13 mouse cellular contexts compared by ENCODE assay signal in the genomic region with DNA sequence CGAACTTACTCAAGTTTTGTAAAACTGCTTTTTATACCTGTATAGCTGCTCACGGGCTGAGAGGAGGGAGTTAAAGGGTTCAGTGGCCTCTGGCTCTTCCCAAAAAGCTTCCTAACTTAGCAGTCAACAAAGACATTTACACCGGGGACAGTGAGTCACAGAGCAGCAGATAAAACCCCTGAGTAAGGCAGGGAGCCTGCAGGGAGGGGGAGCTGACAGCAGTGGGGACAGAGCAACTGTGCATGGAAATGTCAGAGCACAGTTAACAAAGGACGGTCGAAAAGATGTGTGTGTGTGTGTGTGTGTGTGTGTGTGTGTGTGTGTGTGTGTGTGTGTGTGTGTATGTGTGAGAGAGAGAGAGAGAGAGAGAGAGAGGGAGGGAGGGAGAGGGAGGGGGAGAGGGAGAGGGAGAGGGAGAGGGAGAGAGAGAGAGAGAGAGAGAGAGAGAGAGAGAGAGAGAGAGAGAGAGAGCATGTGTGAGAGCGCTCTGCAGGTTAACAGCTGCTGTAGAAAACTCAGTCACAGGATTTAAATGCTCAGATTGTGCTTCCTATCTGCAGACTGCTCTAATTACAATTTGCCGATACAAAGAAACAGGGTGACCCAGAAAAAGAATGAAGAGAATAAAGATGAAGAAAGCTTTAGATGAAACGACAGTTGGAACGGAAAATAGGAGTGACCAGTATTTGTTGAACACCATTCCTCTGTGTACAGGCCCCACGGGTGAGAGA.
DNase-seq lines count a peak whose midpoint lies in the region; ATAC-seq and TF ChIP-seq lines count a peak whose summit lies in the region.
"Had no signal": no experiment of that assay in that cellular context is flagged by ENCODE, and none has a peak within 500 bp of the region (broad histone marks: within the 10 kb centered on the region; RNA-seq: fewer than 3 reads in every experiment).

No protein-coding gene starts in this region.

- ATAC-seq in hindbrain, embryonic 13.5 days (ENCODE audit: low FRiP score), result 0 out of 2 replicates have a peak, but pooled peaks have one; percentile 61
- ATAC-seq in hindbrain, postnatal 0 days, result no peak
- peak; percentile 63; the same call in 1 of the 2 replicates for ATAC-seq in forebrain, embryonic 15.5 days (replicated peaks)
- ATAC-seq in kidney, embryonic 15.5 days (replicated peaks; ENCODE audit: low FRiP score), result no peak

- no peaks in the 10 kb centered on the region for H3K79me2 ChIP-seq in myocyte (ENCODE audit: control insufficient read depth, insufficient read depth)

- no peak overlapping the region for H3K4me3 ChIP-seq in hindbrain, embryonic 13.5 days
- H3K4me3 ChIP-seq in hindbrain, postnatal 0 days (ENCODE audit: low read length), result no peak overlapping the region
- H3K4me3 ChIP-seq in forebrain, embryonic 15.5 days, result no peak overlapping the region
- no peak overlapping the region for H3K4me3 ChIP-seq in myocyte
- no peak overlapping the region for H3K4me3 ChIP-seq in kidney, embryonic 15.5 days (replicated peaks)
- H3K4me3 ChIP-seq: layer of hippocampus, adult 2 months; limb, embryonic 13.5 days had no signal

- H3K9me3 ChIP-seq in hindbrain, embryonic 13.5 days, result no peaks in the 10 kb centered on the region
- no peaks in the 10 kb centered on the region for H3K9me3 ChIP-seq in hindbrain, postnatal 0 days (ENCODE audit: low read length)
- H3K9me3 ChIP-seq in forebrain, embryonic 15.5 days, result no peaks in the 10 kb centered on the region
- H3K9me3 ChIP-seq in kidney, embryonic 15.5 days (replicated peaks), result no peaks in the 10 kb centered on the region
- H3K9me3 ChIP-seq: limb, embryonic 13.5 days had no signal

- no peaks in the 10 kb centered on the region for H3K27me3 ChIP-seq in hindbrain, embryonic 13.5 days
- H3K27me3 ChIP-seq in hindbrain, postnatal 0 days (ENCODE audit: insufficient read depth, low read length), result no peaks in the 10 kb centered on the region
- H3K27me3 ChIP-seq in forebrain, embryonic 15.5 days, result no peaks in the 10 kb centered on the region
- H3K27me3 ChIP-seq in myocyte (ENCODE audit: control insufficient read depth, insufficient read depth, insufficient read length), result no peaks in the 10 kb centered on the region
- no peaks in the 10 kb centered on the region for H3K27me3 ChIP-seq in kidney, embryonic 15.5 days
- H3K27me3 ChIP-seq: limb, embryonic 13.5 days had no signal

- H3ac ChIP-seq in myocyte (ENCODE audit: control insufficient read depth, insufficient read length), result no peak overlapping the region

- H3K27ac ChIP-seq in hindbrain, embryonic 13.5 days, result 0 out of 2 replicates have a peak overlapping the region, but pooled peaks have one; percentile 40
- H3K27ac ChIP-seq in hindbrain, postnatal 0 days, result no peak overlapping the region
- peak overlapping the region; percentile 62 for H3K27ac ChIP-seq in forebrain, embryonic 15.5 days (replicated peaks)
- H3K27ac ChIP-seq in kidney, embryonic 15.5 days, result no peak overlapping the region
- H3K27ac ChIP-seq: layer of hippocampus, adult 2 months; limb, embryonic 13.5 days had no signal

- no peak overlapping the region for H3K9ac ChIP-seq in hindbrain, embryonic 13.5 days
- no peak overlapping the region for H3K9ac ChIP-seq in hindbrain, postnatal 0 days (replicated peaks; ENCODE audit: low read length)
- no peak overlapping the region; the same call in 1 of the 2 replicates for H3K9ac ChIP-seq in forebrain, embryonic 15.5 days (replicated peaks)
- H3K9ac ChIP-seq in kidney, embryonic 15.5 days, result no peak overlapping the region
- H3K9ac ChIP-seq: limb, embryonic 13.5 days had no signal

- peaks cover 10% of the 10 kb centered on the region for H3K36me3 ChIP-seq in hindbrain, embryonic 13.5 days
- peaks cover 10% of the 10 kb centered on the region; the same call in 1 of the 2 replicates for H3K36me3 ChIP-seq in hindbrain, postnatal 0 days (ENCODE audit: insufficient read depth, low read length)
- H3K36me3 ChIP-seq in forebrain, embryonic 15.5 days, result no peaks in the 10 kb centered on the region
- no peaks in the 10 kb centered on the region for H3K36me3 ChIP-seq in myocyte (ENCODE audit: control insufficient read depth, insufficient read depth)
- H3K36me3 ChIP-seq in kidney, embryonic 15.5 days, result 0 out of 2 replicates have a peak, but pooled peaks cover 6% of the 10 kb centered on the region

- H3K4me2 ChIP-seq in hindbrain, embryonic 13.5 days, result no peak overlapping the region
- H3K4me2 ChIP-seq in hindbrain, postnatal 0 days (ENCODE audit: low read depth, low read length), result no peak overlapping the region
- no peak overlapping the region for H3K4me2 ChIP-seq in forebrain, embryonic 15.5 days (replicated peaks)
- peak overlapping the region; percentile 63 for H3K4me2 ChIP-seq in myocyte (ENCODE audit: low read depth)
- H3K4me2 ChIP-seq in kidney, embryonic 15.5 days, result no peak overlapping the region
- H3K4me2 ChIP-seq: limb, embryonic 13.5 days had no signal

- WGBS in hindbrain, embryonic 13.5 days, result 59% methylated on average over 10 of the region's 10 CpGs
- 41% methylated on average over 10 of the region's 10 CpGs for WGBS in hindbrain, postnatal 0 days
- 31% methylated on average over 10 of the region's 10 CpGs for whole genome bisulfite sequencing in forebrain, embryonic 15.5 days
- 56% methylated on average over 10 of the region's 10 CpGs for WGBS in kidney, embryonic 15.5 days

- TF ChIP-seq CTCF in hindbrain, postnatal 0 days (IDR thresholded peaks at IDR 0.05; ENCODE audit: low read depth), result no peak

- TF ChIP-seq POLR2A in myocyte (IDR thresholded peaks at IDR 0.05; ENCODE audit: insufficient read length, low read depth), result no peak

- no peak for DNase-seq in hindbrain, postnatal 0 days (ENCODE audit: low spot score)
- DNase-seq in adrenal gland, postnatal 10 days, result peak; percentile 48
- no peak for DNase-seq in layer of hippocampus, postnatal 25 days (ENCODE audit: extremely low spot score in 1 of 2, low spot score in 1 of 2)
- DNase-seq: cerebellum, adult 11-12 months; kidney, adult 18-20 months; right cerebral cortex, postnatal 25 days; thymus, postnatal 36 days had no signal

- peaks cover 18% of the 10 kb centered on the region for H3K4me1 ChIP-seq in hindbrain, embryonic 13.5 days (replicated peaks)
- H3K4me1 ChIP-seq in hindbrain, postnatal 0 days (ENCODE audit: insufficient read depth, low read length), result no peaks in the 10 kb centered on the region
- peaks cover 22% of the 10 kb centered on the region for H3K4me1 ChIP-seq in forebrain, embryonic 15.5 days
- H3K4me1 ChIP-seq in kidney, embryonic 15.5 days, result no peaks in the 10 kb centered on the region

TF ChIP-seq in myocyte, 11 proteins besides CTCF, POLR2A, EP300 and RAD21:
- peak in 2 of 3 experiments; percentile 9 to 23 for TF ChIP-seq MYOD1 (IDR thresholded peaks at IDR 0.05; ENCODE audit: control insufficient read depth in 1 of 3, insufficient read length in 2 of 3, low read depth in 2 of 3)
- TF ChIP-seq SRF (IDR thresholded peaks at IDR 0.05; ENCODE audit: control insufficient read depth, insufficient read length, low read depth), result no peak
- peak in 1 of 3 experiments; percentile 30 for TF ChIP-seq MYOG (IDR thresholded peaks at IDR 0.05; ENCODE audit: control insufficient read depth in 1 of 3, insufficient read depth in 1 of 3, insufficient read length in 2 of 3, low read depth in 2 of 3)
TF ChIP-seq in myocyte: peak in this region for 2.

Comparison
In these comparisons a context has a peak if more than half of its experiments do, and no peak if none do; other contexts are left out.
1. ATAC-seq: peak in hindbrain, embryonic 13.5 days (single experiment) and forebrain, embryonic 15.5 days (single experiment); none in hindbrain, postnatal 0 days (single experiment) and kidney, embryonic 15.5 days (single experiment).
2. H3K27ac ChIP-seq: peak in hindbrain, embryonic 13.5 days (single experiment) and forebrain, embryonic 15.5 days (single experiment); none in hindbrain, postnatal 0 days (single experiment) and kidney, embryonic 15.5 days (single experiment).